Mouse (Mus musculus) E14TG2a.4 (cell line): ENCODE measurements around the gene Unc5c.

Experiments
- H3K27me3 ChIP-seq: 2 replicates; pipeline ENCODE4 v1.6.1; 2014; ENCODE audit warnings: low read length, control low read depth; ENCODE audit not compliant: insufficient read depth
- H3K36me3 ChIP-seq: 2 replicates; pipeline ENCODE4 v1.6.1; 2014; ENCODE audit warnings: low read length, control low read depth; ENCODE audit not compliant: insufficient read depth
- H3K4me1 ChIP-seq: replicated peaks from 2 replicates; pipeline ENCODE4 v1.6.1; 2014; ENCODE audit warnings: low read depth, low read length, control low read depth
- H3K4me3 ChIP-seq: replicated peaks from 2 replicates; pipeline ENCODE4 v1.5.1; 2014; ENCODE audit warnings: mild to moderate bottlenecking, low read length
- H3K9me3 ChIP-seq: 2 replicates; pipeline ENCODE4 v1.6.1; 2014; ENCODE audit warnings: low read length, control low read depth
- CTCF ChIP-seq: conservative IDR thresholded peaks from 2 replicates; pipeline ENCODE4 v1.5.1; 2014; ENCODE audit warnings: low read length
- NANOG ChIP-seq: IDR thresholded peaks from 2 replicates; pipeline ENCODE4 v1.6.1; 2014; ENCODE audit warnings: borderline replicate concordance, low read length, mixed read lengths
- POU5F1 ChIP-seq: IDR thresholded peaks from 2 replicates; pipeline ENCODE4 v1.6.1; 2014; ENCODE audit warnings: low read length, borderline replicate concordance

The Unc5c gene

GRCm38 (mm10) chr3:141691418-141691817, 226.4 kb downstream of the Unc5c start:
- Histone ChIP-seq H3K9me3 (no peaks in the 10 kb centered on the region), H3K36me3 (no peaks in the 10 kb centered on the region), H3K4me3 (no peak overlapping the region), H3K4me1 (no peaks in the 10 kb centered on the region), H3K27me3 (no peaks in the 10 kb centered on the region)
- no peak for TF ChIP-seq POU5F1
- no peak for TF ChIP-seq NANOG

GRCm38 (mm10) chr3:141691846-141692245, 226.8 kb downstream of the Unc5c start:
- Histone ChIP-seq H3K9me3 (no peaks in the 10 kb centered on the region), H3K36me3 (no peaks in the 10 kb centered on the region), H3K4me1 (no peaks in the 10 kb centered on the region), H3K4me3 (no peak overlapping the region), H3K27me3 (no peaks in the 10 kb centered on the region)
- TF ChIP-seq NANOG (no peak), POU5F1 (no peak), CTCF (no peak)

- Histone ChIP-seq H3K4me1 (no peaks in the 10 kb centered on the region), H3K4me3 (no peak overlapping the region), H3K27me3 (no peaks in the 10 kb centered on the region), H3K36me3 (no peaks in the 10 kb centered on the region), H3K9me3 (no peaks in the 10 kb centered on the region)
- TF ChIP-seq NANOG (no peak), CTCF (no peak), POU5F1 (no peak)
These were observed 234.2 kb downstream of the Unc5c start for GRCm38 (mm10) chr3:141699177-141699576.

- H3K27me3 ChIP-seq: no peaks in the 10 kb centered on the region
- no peaks in the 10 kb centered on the region for H3K4me1 ChIP-seq
- H3K9me3 ChIP-seq: no peaks in the 10 kb centered on the region
- no peak overlapping the region for H3K4me3 ChIP-seq
- H3K36me3 ChIP-seq: no peaks in the 10 kb centered on the region
- no peak for TF ChIP-seq CTCF
- no peak for TF ChIP-seq NANOG
- no peak for TF ChIP-seq POU5F1
These were observed 236.4 kb downstream of the Unc5c start for GRCm38 (mm10) chr3:141701381-141701909.

- Histone ChIP-seq H3K4me3 (no peak overlapping the region), H3K4me1 (no peaks in the 10 kb centered on the region), H3K9me3 (no peaks in the 10 kb centered on the region), H3K36me3 (no peaks in the 10 kb centered on the region), H3K27me3 (no peaks in the 10 kb centered on the region)
- TF ChIP-seq NANOG (no peak), CTCF (no peak)
These were observed 246.6 kb downstream of the Unc5c start for GRCm38 (mm10) chr3:141711601-141712000.

GRCm38 (mm10) chr3:141716371-141716770, 251.4 kb downstream of the Unc5c start:
- no peaks in the 10 kb centered on the region for H3K4me1 ChIP-seq
- H3K9me3 ChIP-seq: no peaks in the 10 kb centered on the region
- H3K4me3 ChIP-seq: no peak overlapping the region
- TF ChIP-seq CTCF: no peak
- no peak for TF ChIP-seq POU5F1
- no peak for TF ChIP-seq NANOG
- no peaks in the 10 kb centered on the region for H3K27me3 ChIP-seq
- no peaks in the 10 kb centered on the region for H3K36me3 ChIP-seq

- H3K36me3 ChIP-seq: no peaks in the 10 kb centered on the region
- no peaks in the 10 kb centered on the region for H3K27me3 ChIP-seq
- no peaks in the 10 kb centered on the region for H3K4me1 ChIP-seq
- H3K9me3 ChIP-seq: no peaks in the 10 kb centered on the region
- no peak for TF ChIP-seq CTCF
- TF ChIP-seq NANOG: no peak
- no peak for TF ChIP-seq POU5F1
- no peak overlapping the region for H3K4me3 ChIP-seq
These were observed 254.0 kb downstream of the Unc5c start for GRCm38 (mm10) chr3:141719050-141719449.

- TF ChIP-seq POU5F1 (no peak), CTCF (no peak), NANOG (no peak)
- Histone ChIP-seq H3K4me1 (no peaks in the 10 kb centered on the region), H3K9me3 (no peaks in the 10 kb centered on the region), H3K36me3 (no peaks in the 10 kb centered on the region), H3K4me3 (no peak overlapping the region), H3K27me3 (no peaks in the 10 kb centered on the region)
These were observed 259.5 kb downstream of the Unc5c start for GRCm38 (mm10) chr3:141724499-141724898.

GRCm38 (mm10) chr3:141725432-141725831, 260.4 kb downstream of the Unc5c start:
- Histone ChIP-seq H3K27me3 (no peaks in the 10 kb centered on the region), H3K9me3 (no peaks in the 10 kb centered on the region), H3K36me3 (no peaks in the 10 kb centered on the region), H3K4me1 (no peaks in the 10 kb centered on the region), H3K4me3 (no peak overlapping the region)
- no peak for TF ChIP-seq POU5F1
- TF ChIP-seq NANOG: no peak
- TF ChIP-seq CTCF: no peak
